Mouse (Mus musculus): ENCODE measurements around the gene Kif16b.
"Not testable (repeated sequence)": the region's sequence is repeated elsewhere in the genome, so short reads cannot be mapped to it uniquely, and the experiment has no call there.

The Kif16b gene

DNA sequence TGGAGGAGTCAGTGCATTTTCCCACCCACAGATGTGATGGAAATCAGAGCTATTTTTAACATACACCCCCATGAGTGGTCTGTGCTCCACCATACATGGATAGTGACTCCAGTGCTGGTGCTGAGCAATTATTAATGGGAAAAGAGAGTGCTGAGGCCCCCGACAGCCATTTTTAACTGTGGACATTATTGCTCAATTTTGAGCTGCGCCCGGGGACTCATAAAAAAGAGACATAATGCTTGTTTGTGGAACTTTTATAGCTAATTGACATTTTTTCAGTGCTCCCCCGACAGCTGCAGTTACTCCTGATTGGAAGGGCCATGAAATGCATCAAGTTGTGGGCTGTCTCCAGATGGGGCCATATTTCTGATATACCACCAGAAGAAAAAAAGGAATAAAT, 302.1 kb downstream of the Kif16b start:
- DNase-seq (ENCODE audit: inconsistent age in 2 of 2, low spot score in 1 of 2): no peak

DNA sequence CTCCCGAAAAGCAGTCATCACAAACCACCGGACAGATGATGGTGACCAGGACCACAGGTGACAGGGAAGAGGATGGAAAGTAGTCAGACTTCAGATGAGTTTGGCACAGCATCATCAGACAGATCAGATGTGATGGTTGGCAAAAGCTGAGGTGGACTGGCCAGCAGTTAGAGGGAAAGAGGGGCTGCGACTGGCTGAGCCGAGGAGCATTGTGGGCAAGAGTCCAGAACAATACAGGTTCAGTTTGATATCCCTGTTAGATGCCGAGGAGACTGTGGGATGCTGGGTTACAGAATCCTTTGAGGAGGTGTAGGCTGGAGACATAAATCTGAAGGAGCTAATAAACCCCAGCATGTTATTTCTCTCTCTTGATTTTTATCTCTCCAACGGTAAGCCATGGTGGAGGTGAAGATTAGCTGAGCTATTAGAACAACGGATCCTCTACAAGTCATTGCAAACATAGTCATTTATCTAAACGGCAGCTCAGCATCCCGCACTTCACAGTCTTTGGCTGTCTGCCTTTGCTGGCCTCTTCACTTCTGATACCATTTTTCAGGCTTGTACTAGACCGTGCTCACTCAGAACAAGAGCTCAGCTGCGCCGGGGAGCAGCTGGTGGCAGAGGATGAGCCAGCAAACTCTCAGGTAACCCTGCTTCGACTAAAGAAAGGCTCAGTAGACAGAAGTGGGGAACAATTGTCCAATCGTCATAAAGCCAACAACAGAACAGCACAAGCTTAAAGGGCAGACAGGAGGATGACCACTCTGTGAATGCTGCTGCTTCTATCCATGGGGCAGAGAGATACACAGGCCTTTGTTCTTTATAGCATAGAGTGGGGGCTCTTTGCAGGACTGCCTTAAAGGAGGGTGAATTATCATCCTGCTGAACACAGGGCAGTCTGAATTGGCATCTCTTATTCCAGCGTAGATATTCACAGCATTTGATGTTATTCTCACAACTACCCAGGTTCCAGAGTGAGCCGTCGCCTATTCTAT, 304.9 kb downstream of the Kif16b start:
- DNase-seq (ENCODE audit: inconsistent age in 2 of 2, low spot score in 1 of 2): no peak

DNA sequence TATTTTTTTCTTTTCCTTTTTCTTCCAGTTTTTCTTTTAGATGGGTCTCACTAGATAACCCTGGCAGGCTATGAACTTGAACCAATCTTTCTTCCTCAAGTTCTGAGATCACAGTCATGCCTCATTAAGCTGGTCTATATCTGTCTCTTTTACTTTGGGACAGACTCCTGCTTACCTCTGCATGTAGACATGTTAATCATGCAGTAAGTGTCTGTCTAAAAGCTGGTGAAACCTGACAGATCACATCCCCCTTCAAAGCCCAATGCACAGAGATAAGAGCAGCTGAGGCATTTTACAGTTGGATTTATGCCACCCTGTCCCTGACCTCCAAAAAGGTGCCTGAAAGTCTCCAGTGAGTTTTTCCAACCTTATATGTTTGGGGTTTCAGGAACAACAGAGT, 310.4 kb downstream of the Kif16b start:
- peak in 1 of 2 experiments; percentile 61 for DNase-seq (ENCODE audit: inconsistent age in 2 of 2, low spot score in 1 of 2)

DNA sequence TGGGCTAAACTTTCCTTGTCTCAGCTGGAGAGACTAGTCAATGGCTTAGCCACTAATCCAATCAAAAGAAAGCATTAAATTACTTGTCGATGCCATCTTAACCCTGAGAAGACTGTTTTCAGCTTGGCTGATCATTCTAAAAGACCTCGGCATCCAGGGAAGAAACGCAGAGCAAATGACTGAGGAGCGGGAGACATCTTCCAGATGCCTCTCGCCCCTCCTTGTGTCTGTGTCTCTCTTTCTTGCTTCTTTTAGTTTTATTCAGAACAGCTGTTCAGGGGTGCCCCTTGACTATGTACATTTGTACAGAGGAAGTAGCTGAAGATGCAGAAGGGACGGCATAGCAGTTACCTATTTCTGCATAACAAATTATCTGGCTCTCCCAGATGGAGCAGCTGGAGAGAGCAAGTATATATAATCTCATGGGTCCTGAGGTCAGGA, 311.0 kb downstream of the Kif16b start:
- DNase-seq (ENCODE audit: inconsistent age in 2 of 2, low spot score in 1 of 2): no peak

DNA sequence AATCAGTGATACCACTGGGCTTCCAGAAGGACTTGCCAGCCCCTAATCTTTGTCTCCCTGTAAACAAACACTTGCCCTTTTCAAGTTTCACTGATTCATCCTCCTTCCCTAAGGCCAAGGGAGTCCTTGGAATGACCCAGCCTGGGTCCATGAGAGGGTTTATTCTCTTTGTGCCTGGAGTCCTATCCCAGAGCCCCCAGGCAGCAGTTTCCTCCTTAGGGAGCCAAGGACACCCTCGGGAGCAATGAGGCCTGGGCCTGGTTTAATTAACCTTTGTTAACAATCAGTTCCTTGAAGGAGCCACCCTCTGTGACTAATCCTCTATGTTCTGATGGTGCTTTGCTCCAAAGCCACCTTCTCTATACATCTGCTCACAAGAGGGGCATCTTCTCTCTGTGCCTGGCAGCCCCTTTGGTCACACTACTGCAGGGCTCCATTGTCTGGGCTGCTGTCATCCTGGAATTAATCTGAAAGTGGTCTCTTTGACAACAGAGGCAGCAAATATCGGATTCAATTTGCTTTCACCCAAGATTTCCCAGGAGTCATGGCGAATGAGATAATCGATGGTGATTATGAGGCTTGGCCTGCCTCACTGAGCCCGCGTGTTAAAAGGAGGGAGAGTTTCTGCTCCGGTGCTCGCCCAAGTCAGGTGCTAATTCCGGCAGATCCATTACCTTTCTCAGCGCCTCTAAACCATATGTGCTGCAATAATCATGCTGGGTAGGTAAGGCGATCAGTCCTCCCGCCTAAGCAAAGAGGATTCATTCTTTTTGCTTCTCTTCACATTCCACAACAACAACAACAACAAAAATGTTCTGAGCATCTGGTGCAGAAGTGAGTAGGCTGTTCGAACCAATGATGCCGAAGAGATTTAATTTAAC, 311.7 kb downstream of the Kif16b start:
- no peak for DNase-seq (ENCODE audit: inconsistent age in 2 of 2, low spot score in 1 of 2)

DNA sequence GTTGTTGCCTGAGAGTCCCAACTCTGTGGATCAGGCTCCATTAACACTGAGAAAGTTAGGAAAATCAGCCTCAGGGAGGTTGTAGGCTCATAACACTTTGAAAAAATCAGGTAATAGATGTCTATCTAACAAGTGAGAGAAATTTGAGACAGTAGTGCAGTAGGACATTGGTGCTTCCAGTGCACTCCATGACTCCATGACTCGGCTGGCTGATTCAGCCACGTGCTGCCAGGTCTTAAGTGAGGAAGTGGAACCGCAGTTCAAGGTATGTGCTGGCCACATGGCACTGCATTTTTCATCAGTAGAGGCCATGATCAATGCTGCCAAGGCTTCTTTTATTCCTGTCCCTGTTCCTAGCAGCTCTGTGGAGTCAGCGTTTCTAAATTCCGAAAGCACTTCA, 315.5 kb downstream of the Kif16b start:
- DNase-seq (ENCODE audit: inconsistent age in 2 of 2, low spot score in 1 of 2): no peak

DNA sequence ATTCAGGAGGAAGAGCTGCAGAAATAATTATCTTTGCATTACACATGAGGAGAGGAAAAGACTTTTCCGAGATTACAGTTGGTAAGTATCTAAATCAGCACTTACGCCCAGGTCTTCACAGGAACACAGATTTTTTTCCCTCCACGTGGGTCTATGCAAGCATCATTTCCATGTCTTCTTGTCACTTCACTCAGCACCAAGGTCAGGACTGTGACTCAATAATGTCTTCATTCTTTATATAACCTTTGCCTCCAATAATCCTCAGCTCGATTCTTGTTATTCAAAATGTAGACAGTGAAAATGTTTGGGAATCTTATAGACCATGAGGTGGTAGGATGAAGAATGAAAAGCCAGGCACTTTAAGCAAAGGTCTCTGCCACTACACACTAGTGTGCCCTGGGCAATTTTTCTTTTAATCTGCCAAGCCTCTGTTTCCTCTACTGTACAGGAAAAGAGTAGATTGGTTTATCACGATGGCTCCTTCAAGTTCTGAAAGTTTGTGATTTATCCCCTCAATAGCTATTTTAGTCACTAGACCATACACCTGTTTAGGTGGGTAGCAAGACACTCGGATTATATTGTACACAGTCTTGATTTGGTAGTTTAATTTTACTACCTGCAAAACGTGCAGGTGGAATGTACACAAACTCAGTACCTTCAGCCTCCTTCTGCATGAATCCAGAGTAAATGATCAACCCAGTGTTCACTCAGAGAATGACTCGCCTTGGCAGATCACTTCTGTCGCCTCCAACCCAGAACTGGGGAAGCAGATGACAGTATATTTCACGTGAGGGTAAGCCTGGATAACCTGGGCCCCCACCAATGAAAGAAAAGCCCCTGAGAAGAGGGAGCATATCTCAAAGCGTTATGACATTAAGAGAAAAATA, 316.2 kb downstream of the Kif16b start:
- no peak for DNase-seq (ENCODE audit: inconsistent age in 2 of 2, low spot score in 1 of 2)

DNA sequence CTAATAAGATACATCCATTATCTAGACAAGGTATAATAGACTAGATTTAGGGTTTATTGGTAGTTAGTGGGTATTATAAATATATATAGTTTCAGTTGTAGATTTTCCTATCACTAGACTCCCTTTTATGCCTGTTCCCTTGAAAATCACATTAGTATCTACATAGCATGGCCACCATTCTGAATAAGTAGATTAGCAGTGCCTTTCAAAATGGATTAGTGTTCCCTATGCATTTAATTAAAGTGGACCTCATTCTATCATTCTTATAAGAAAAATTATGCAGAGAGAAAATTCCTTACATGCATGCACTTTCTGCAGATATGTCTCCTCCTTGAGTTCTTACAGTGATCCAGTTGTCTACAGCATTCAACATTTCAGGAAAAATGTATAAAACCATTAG, 320.9 kb downstream of the Kif16b start:
- no peak for DNase-seq (ENCODE audit: inconsistent age in 2 of 2, low spot score in 1 of 2)

DNA sequence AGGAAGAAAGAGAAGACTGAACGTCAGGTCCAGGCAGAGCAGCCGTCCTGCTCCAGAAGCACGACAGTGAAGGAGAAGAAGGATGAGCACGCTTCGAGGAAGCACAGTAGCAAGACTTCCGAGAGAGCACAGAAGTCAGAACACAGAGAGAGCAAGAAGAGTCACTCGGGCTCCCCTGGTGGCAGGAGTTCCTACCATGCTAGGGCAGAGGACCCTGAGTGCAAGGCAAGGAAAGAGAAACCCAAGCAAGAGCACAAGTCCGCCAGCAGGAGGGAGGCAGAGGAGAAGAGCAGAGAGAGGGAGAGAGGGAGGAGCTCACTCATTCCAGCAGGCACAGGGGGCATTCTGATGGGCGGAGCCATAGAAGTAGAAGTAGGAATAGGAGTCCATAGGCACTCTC, 323.9 kb downstream of the Kif16b start:
- DNase-seq (ENCODE audit: inconsistent age in 2 of 2, low spot score in 1 of 2): not testable (repeated sequence)

DNA sequence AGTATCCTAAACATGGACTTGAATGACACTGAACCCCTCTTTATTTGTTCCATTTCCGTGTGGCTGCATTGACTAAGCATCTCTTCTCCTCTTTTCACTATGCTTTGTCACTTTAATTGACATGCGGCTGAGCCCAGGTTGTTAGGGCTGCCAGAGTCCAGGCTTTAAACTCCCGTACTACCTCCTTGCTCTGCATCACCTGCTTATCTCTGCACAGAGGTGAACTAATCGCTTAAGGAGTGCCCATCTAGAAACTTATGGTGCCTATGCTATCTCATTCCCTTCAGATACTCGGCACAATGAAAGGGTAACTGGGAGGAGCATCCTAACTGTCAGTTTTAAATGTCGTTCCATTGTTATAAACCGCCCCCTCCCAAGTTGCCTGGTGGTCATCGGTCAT, 331.6 kb downstream of the Kif16b start:
- no peak for DNase-seq (ENCODE audit: inconsistent age in 2 of 2, low spot score in 1 of 2)

Measured in adrenal gland, adult (tissue).